Mouse (Mus musculus) neural tube, embryonic 11.5 days (tissue): ENCODE data around the gene Bace1. TPM values are rescaled to one million over a fixed set of nuclear protein-coding genes. Genes with fewer than 3 reads are reported as not detected.

Source experiments
- ATAC-seq: fragments of 200-750 bp; cut with Nextera tagmentation; 2 replicates; pipeline ENCODE4 v1.8.0; 2017; ENCODE audit warnings: moderate number of reproducible peaks, mild to moderate bottlenecking, moderate TSS enrichment, moderate library complexity; ENCODE audit not compliant: insufficient read depth, low FRiP score, low TSS enrichment
- DNase-seq: peaks from one replicate; pipeline ENCODE4 v3.0.0-alpha.2; 2015; ENCODE audit warnings: low spot score
- H3K27ac ChIP-seq: fragments of 300-500 bp; sonication (generic); 2 replicates; pipeline ENCODE4 v1.5.1; 2014; ENCODE audit warnings: low read depth, mild to moderate bottlenecking, low read length
- H3K27me3 ChIP-seq: fragments of 300-500 bp; sonication (generic); 2 replicates; pipeline ENCODE4 v1.6.1; 2014; ENCODE audit warnings: mild to moderate bottlenecking, low read length, mixed read lengths; ENCODE audit not compliant: control insufficient read depth, insufficient read depth
- H3K36me3 ChIP-seq: fragments of 300-500 bp; sonication (generic); 2 replicates; pipeline ENCODE4 v1.6.1; 2014; ENCODE audit warnings: mild to moderate bottlenecking, low read length, moderate library complexity, mixed read lengths; ENCODE audit not compliant: control insufficient read depth, insufficient read depth
- H3K4me1 ChIP-seq: fragments of 300-500 bp; sonication (generic); 2 replicates; pipeline ENCODE4 v1.6.1; 2014; ENCODE audit warnings: low read length, mixed read lengths; ENCODE audit not compliant: control insufficient read depth, insufficient read depth
- H3K4me2 ChIP-seq: fragments of 300-500 bp; sonication (generic); 2 replicates; pipeline ENCODE4 v1.6.1; 2014; ENCODE audit warnings: low read depth, mild to moderate bottlenecking, moderate library complexity
- H3K4me3 ChIP-seq: fragments of 300-500 bp; sonication (generic); 2 replicates; pipeline ENCODE4 v1.5.1; 2014; ENCODE audit warnings: low read depth, low read length
- H3K9ac ChIP-seq: fragments of 300-500 bp; sonication (generic); 2 replicates; pipeline ENCODE4 v1.6.1; 2014; ENCODE audit warnings: mild to moderate bottlenecking, low read length
- H3K9me3 ChIP-seq: fragments of 300-500 bp; sonication (generic); 2 replicates; pipeline ENCODE4 v1.6.1; 2016; ENCODE audit warnings: low read length; ENCODE audit not compliant: control insufficient read depth
- WGBS: fragments of 180-500 bp; shearing (Covaris S2); extraction: QIAGEN DNeasy Blood & Tissue Kit; methylation state at CpG from one replicate; pipeline ENCODE4 v1.1.7; 2014; 5-methylcytosine and 5-hydroxymethylcytosine counted together
- polyA plus RNA-seq: library from polyadenylated mRNA; unstranded; fragments of >200 nt; fragmentation: Nextera tagmentation; extraction: Ambion mirVana; gene quantifications from 2 replicates; pipeline ENCODE4 v1.2.1, GENCODE M21; 2014

The Bace1 gene
- polyA plus RNA-seq, 1 experiment from 2014 or later, result 32.2 TPM

DNA sequence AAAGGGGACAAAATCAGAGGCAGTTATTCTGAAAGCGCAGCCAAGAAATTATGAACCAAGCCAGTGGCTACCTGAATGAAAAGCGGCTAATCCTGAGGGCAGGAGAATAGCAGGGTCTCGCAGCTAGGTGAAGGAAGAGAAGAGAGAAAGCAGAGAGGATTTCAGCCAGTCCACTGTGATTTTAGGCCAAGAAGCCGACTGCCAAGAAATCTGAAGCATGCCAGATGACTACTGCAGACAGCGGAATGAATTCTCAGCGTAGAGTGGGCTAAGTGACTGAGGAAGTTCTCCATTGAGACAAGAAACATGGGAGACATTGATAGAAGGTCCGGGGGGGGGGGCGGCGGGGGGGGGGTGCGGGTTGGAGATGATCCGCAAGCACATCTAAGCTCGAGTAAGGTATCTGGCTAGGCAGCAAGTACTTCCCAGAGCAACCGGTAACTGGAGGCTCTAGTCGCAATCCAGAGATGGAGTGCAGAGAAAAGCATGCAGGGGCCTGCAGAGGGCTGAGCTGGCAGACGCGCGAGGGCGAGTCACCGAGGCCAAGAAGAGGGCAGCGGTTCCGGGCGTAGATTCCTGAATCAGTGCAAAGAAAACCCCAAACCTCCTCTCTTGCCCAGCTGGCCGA, 10.6 kb upstream of the Bace1 start:
- H3K4me1 ChIP-seq, result peaks cover 5% of the 10 kb centered on the region; the same call in 1 of the 2 replicates
- H3K4me3 ChIP-seq, result peak overlapping the region; percentile 80
- H3K36me3 ChIP-seq, result no peaks in the 10 kb centered on the region
- ATAC-seq (0 out of 2 replicates have a peak, but pooled peaks have one; percentile 29), DNase-seq (no peak)
- WGBS, result 10% methylated on average over 20 of the region's 23 CpGs
- H3K4me2 ChIP-seq, result peak overlapping the region; percentile 69
- H3K27ac ChIP-seq, result no peak overlapping the region
- no peaks in the 10 kb centered on the region for H3K27me3 ChIP-seq
- H3K9me3 ChIP-seq, result no peaks in the 10 kb centered on the region
- H3K9ac ChIP-seq, result peak overlapping the region; percentile 73

DNA sequence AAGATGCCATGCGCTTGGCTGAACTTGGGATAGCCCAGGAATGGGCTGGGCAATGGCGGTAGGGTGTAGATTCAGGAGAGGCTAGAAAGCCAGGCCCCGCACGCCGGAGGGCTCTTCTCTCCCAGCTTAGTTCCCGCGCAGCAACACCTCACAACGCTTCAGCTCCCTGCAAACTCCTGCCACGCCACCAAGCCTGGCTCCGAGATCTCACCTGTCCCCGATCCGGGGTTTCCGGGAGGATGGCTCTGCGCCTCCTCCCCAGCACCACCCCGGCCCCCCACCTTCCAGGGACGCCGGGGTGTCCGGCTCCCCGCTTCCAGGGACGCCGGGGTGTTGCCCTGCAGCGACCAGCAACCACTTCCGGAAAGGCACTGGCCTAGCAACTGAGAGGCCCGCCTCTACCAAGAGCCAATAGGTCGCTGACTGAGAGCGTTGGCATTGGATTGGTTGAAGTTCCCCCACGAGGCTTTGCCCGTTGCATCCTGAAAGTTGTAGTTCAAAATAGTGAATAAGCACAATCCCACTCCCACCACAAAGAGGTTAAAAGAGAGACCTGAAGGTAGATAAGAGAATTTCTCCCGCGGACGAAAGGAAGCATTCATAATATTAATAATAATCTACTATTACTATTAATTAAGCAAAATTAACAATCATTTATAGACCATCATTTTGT, 10.0 kb upstream of the Bace1 start, which contains the start of gene Cep164:
Gene Cep164 (minus strand): TSS at position 401 of the 673 bp plus-strand sequence.
- DNase-seq (peak; percentile 88), ATAC-seq (peak; percentile 96)
- Histone ChIP-seq H3K4me2 (peak within 1 kb of the TSS; percentile 69), H3K27me3 (no peaks in the 10 kb centered on the region), H3K4me3 (peak within 1 kb of the TSS; percentile 80), H3K9ac (peak within 1 kb of the TSS; percentile 73), H3K27ac (no peak within 1 kb of the TSS), H3K9me3 (no peaks in the 10 kb centered on the region), H3K4me1 (peaks cover 5% of the 10 kb centered on the region; the same call in 1 of the 2 replicates), H3K36me3 (no peaks in the 10 kb centered on the region)
- under 1% methylated on average over 31 of the region's 31 CpGs for WGBS

DNA sequence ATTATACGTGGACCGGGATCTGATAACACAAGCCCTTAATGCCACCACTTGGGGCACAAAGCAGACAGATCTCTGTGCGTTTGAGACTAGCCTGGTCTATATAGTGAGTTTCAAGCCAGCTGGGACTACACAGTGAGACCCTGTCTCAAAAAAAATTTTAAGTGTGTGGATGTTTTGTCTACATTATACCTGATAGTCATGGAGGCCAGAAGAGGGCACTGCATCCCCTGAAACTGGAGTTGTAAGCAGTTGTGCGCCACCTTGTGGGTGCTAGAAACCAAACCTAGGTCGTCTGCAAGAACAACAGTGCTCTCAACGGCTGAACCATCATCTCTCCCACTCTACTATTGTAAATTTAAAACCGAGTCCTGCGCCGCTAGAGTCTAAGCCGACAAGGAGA, 9.3 kb upstream of the Bace1 start:
- Histone ChIP-seq H3K9ac (no peak overlapping the region), H3K27ac (no peak overlapping the region), H3K36me3 (no peaks in the 10 kb centered on the region), H3K4me3 (peak overlapping the region; percentile 80; the same call in 1 of the 2 replicates), H3K27me3 (no peaks in the 10 kb centered on the region), H3K9me3 (no peaks in the 10 kb centered on the region), H3K4me2 (peak overlapping the region; percentile 69; the same call in 1 of the 2 replicates), H3K4me1 (peaks cover 5% of the 10 kb centered on the region; the same call in 1 of the 2 replicates)
- ATAC-seq (peak; percentile 62), DNase-seq (peak; percentile 79)
- 33% methylated on average over 10 of the region's 10 CpGs for WGBS

DNA sequence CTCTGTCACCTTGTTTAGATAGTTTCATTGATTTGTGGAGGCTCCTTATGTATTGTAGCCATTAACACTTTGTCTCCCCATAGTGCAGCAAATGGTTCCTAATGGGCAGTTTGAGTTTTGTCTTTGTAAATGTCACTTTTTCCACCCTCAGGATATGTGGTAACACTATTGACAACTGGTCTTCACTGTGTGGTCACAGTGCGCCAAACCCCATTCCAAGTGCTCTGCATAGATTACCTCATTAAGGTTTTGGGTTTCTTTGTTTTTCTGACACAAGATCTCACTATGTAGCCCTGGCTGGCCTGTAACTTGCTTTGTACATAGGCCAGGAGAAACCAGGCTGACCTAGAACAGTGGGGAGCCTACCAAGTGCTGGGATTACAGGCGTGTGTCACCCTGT, 5.5 kb upstream of the Bace1 start:
- ATAC-seq, result no peak

DNA sequence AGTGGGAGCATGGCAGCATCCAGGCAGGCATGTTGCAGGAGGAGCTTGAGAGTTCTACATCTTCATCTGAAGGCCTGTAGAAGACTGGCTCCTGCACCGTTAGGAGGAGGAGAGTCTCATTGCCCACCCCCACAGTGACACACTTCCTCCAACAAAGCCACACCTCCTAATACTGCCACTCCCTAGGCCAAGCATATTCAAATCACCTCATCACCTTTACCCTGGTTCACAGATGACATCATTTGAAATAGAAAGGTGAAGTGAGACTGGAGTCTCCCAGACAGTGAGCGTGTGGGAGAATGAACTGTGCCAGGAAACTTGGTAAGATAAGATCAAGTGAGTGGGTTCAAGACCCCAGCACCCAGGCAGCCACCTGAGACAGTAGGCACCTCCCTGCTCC, 4.9 kb upstream of the Bace1 start:
- H3K4me3 ChIP-seq, result no peak overlapping the region
- H3K9me3 ChIP-seq, result no peaks in the 10 kb centered on the region
- no peak for ATAC-seq
- H3K36me3 ChIP-seq, result no peaks in the 10 kb centered on the region
- no peak overlapping the region for H3K27ac ChIP-seq
- H3K4me2 ChIP-seq, result no peak overlapping the region
- no peaks in the 10 kb centered on the region for H3K27me3 ChIP-seq
- H3K4me1 ChIP-seq, result no peaks in the 10 kb centered on the region
- no peak overlapping the region for H3K9ac ChIP-seq
- WGBS, result 91% methylated on average over 2 of the region's 2 CpGs
- DNase-seq, result no peak

More for the DNA sequence above, 5.5 kb upstream of the Bace1 start:
- no peak overlapping the region for H3K4me2 ChIP-seq
- H3K27ac ChIP-seq, result no peak overlapping the region
- no peaks in the 10 kb centered on the region for H3K4me1 ChIP-seq
- H3K9ac ChIP-seq, result no peak overlapping the region
- H3K27me3 ChIP-seq, result no peaks in the 10 kb centered on the region
- H3K36me3 ChIP-seq, result no peaks in the 10 kb centered on the region
- 88% methylated on average over 2 of the region's 2 CpGs for WGBS
- no peak overlapping the region for H3K4me3 ChIP-seq
- no peak for DNase-seq
- H3K9me3 ChIP-seq, result no peaks in the 10 kb centered on the region

DNA sequence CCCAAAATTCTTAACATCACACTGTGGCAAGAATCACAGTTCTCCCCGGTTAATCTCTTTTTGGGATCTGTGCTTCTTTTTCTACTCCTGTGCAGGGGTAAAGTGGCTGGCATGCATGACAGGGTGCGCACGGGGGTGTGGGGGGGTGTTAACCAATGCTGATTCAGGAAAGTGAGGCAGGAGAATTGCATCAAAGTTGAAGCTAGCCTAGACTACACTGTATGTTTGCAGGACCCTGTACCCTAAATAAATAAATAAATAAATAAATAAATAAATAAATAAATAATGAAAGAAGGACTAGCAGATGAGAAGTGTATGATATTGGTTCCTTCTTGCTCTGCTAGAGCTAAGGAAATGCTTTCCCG, 329 bp upstream of the Bace1 start:
- Histone ChIP-seq H3K4me2 (peak overlapping the region; percentile 61; the same call in 1 of the 2 replicates), H3K9me3 (no peaks in the 10 kb centered on the region), H3K9ac (no peak overlapping the region), H3K27ac (no peak overlapping the region), H3K4me1 (peaks cover 11% of the 10 kb centered on the region), H3K4me3 (peak overlapping the region; percentile 74), H3K27me3 (no peaks in the 10 kb centered on the region), H3K36me3 (no peaks in the 10 kb centered on the region)
- DNase-seq (no peak), ATAC-seq (no peak)
- WGBS, result 26% methylated on average over 4 of the region's 4 CpGs

DNA sequence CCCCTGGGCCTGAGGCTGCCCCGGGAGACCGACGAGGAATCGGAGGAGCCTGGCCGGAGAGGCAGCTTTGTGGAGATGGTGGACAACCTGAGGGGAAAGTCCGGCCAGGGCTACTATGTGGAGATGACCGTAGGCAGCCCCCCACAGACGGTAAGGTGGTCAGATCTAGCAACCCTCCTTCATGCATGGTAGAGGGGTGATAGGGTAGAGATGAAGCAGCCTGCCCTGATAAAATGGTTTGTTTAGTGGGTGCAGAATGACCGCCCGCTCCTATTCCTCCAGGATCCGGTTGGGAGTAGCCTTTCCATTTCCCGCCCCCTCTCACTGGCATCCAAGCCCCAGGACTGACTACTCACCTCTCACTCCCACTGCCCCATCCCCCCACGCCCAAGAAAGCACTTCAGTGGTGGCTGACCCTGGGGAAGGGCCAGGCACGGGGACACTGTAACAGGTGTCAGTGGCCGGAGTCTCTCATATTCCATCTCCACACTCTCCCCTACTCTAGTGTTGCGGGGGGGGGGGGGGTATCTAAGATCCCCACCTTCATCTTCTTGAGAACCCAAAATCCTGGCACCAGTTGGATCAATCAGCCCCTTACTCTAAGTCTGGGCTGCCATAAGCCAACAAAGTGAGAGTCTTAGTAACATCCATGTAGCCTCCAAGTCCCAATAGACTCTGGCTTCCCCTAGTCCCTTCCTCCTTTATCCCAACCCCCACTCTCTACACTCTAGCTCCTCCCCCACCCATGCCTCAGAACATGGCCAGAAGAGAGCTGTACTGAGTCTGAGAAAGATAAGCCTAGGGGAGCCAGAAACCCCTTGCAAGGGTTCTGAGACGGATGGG, 980 bp downstream of the Bace1 start:
- Histone ChIP-seq H3K9me3 (no peaks in the 10 kb centered on the region), H3K4me1 (peaks cover 11% of the 10 kb centered on the region), H3K4me2 (peak overlapping the region; percentile 61), H3K4me3 (peak overlapping the region; percentile 74), H3K9ac (peak overlapping the region; percentile 58), H3K27ac (no peak overlapping the region), H3K36me3 (no peaks in the 10 kb centered on the region), H3K27me3 (no peaks in the 10 kb centered on the region)
- no peak for DNase-seq
- no peak for ATAC-seq
- 15% methylated on average over 16 of the region's 17 CpGs for WGBS

DNA sequence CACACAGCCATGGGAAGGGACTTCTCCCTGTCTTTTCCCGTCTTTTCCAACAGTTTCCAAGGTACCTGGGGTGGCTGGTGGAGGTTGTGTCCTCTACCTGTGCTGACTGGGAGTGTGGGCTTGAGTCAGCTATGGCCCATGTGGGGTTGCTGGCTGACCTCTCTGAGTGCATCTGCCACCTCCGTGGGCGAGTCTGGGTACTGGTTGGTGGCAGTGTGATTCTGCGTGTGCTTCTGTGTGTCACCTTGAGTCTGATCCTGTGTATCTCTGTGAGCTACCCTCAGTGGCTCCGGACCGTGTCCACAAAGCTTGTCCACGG, 1.6 kb downstream of the Bace1 start:
- ATAC-seq, result no peak
- no peak for DNase-seq
- H3K27me3 ChIP-seq, result no peaks in the 10 kb centered on the region
- H3K36me3 ChIP-seq, result no peaks in the 10 kb centered on the region
- peak overlapping the region; percentile 74 for H3K4me3 ChIP-seq
- H3K4me2 ChIP-seq, result peak overlapping the region; percentile 61
- peaks cover 11% of the 10 kb centered on the region for H3K4me1 ChIP-seq
- H3K27ac ChIP-seq, result no peak overlapping the region
- no peak overlapping the region for H3K9ac ChIP-seq
- WGBS, result 77% methylated on average over 7 of the region's 7 CpGs
- no peaks in the 10 kb centered on the region for H3K9me3 ChIP-seq
